Mouse (Mus musculus) urinary bladder, adult 18-20 months (tissue): ENCODE results near the gene Abhd2.
A peak's percentile ranks its signal among the peaks of the same experiment; 100 is the strongest.

Experiments used
- DNase-seq, 2 experiments: peaks; one replicate each; pipeline ENCODE4 v3.0.0; 2022; ENCODE audit warnings: low spot score in 2 of 2, mixed read lengths in 2 of 2

Abhd2 gene

DNA sequence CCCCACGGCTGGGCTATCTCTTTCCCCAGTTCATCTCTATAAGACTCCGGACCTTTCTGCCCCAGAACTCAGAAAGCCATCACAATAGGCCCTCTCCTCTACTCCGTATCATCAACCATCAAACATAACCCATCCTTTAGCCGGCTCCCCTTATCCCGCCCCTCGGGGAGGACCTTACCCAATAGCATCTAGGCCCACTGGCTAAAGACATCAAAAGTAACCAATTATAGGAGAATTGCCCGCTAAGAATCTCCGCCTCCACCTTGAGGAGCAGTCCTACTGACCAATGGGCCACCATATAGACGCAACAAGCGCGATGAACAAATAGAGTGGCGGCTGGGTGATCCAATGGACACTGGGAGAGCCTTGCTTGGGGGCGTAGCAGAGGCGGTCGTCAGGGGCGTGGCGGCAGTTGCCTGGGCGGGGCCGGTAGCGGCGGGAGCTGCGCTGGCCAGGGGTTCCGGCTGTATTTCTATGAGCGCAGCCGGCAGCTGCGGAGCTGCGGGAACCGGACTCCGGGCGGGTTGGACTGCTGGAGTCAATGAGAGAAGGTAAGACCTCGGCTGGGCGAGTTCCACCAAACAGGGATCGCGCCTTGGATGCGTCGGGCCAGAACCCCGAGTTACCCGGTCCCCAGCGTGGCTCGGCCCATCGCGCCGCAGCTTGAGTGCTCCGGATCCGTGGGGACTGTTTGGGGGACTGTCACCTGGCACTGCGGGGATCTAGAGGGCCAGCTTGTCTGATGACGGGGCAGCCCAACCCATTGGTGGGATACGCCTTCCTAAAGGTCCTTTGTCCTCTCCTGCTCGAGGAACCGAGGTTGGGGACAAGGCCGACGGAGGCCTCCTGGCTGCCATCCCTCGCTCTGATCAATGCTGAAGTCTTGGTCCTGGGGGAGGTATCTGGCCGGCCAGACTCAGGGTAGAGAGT, at the start of gene Abhd2:
Abhd2 (plus strand) TSS at position 411 of the 930 bp plus-strand sequence.
- peak; percentile 100 for DNase-seq

DNA sequence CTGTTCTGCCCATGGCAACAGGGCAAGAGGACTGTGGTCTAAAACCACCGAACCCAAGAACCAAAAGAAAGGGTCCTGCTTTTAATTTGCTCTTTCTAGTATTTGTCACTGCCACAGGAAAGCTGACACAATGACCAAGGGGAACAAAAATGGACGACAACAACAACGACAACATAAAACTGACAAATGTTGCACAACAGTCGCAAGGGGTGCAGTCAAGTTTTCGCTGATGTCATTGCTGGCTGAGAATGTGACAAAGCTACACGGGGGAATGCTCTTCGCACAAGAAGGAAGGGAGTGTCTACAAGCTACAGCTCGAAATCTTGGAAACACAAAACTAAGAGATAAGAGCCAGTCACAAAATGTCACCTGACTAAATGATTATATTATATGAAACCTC, 47.5 kb upstream of the Abhd2 start:
- DNase-seq = no peak

DNA sequence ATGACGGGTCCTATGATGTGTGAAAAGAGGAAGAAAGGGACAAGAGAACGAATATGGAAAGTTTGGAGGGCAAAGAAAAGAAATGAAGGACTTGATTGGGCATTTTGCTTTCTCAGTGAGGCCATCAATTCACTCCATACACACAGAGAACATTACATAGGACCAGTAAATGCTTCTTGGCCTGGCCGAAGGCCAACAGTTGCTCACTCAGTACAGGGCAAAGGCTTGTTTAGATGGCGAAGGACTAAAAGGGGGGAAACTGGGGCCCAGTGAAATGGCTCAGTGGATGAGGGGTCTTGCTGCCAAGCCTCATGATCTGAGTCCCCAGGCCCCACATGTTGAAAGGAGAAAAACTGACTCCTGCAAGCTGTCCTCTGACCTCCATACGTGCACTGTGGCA, 46.8 kb upstream of the Abhd2 start:
- no peak for DNase-seq

DNA sequence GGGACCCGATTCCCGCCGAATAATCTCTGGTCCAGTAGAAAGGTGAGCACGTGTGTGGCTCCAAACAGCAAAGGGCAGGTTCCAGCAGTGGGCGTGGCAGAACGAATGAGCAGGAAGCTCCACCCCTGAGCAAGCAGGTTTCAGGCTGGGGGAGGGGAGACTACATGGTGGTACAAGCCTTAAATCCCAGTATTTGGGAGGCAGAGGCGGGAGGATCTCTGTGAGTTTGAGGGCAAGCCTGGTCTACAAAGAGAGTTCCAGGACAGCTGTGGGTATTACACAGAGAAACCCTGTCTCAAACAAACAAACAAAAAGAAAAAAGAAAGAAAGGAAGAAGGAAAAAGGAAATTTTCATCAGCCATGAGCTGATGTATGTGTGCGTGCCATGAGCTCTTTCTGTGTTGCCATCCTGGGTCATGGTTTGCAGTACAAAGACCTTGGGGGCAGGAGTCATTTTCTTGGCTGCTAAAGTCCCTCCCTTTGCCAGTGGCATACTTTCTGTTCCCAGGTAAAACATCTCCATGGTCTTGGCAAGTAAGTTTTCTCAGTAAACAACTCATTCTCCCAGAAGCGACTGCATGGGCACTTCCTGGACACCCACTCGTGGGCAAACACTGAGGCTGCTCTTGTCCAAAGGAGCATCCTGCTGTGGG, 46.0 kb upstream of the Abhd2 start:
- DNase-seq = no peak

DNA sequence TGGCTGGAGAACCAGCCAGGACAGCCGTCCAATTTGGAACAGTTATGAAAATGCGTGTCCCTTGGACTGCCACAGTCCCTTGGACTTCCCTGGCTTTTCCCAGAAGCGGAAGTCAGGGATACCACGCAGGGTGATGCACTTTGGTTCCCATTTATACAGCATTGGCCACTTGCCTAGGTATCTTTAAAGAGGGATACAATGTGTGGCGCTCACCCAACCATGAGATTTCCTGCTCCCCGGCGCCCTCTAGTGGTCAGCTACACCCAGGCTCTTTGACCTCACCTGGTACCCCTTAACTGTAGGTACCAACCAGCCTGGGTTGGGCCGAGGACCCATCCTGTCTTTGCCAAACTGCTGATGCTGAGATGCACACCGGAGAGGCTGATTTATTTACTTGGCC, 44.5 kb upstream of the Abhd2 start:
- DNase-seq = peak; percentile 63 to 87

DNA sequence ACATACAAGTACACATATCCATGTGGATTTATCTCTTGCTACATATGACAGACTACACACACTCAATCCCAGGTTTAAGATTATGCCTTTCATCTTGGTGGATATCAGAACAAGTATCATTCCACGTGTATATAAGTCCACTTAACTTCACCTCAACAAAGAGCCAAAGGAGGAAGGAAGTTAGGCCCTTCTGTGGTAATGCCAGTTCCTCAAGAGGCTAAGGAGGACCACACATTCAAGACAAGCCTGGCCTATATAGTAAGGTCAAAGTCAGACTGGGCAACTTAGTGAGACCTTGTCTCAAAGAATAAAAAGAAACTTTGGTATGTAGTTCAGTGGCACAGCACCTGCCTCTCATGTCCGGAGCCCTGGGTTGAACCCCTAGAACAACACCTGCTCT, 41.4 kb upstream of the Abhd2 start:
- DNase-seq = no peak

DNA sequence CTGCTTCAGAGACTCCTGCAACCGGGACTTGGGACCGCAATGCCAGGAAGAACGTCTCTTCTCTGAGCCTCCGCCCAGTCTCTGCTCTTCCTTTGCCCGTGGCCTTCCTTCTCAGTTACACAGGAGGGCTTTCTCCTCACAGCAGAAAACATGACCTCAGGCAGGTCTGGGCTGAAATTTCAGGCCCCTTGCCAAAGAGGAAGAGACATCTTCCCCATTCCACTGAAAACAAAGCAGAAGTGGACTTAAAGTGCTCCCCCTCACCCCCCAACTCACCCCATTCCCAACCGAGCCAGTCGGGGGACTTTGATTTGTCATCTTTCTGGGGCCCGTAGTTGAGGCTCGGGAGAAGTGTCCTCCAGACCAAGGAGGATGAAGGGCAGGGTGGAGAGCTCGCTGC, 41.0 kb upstream of the Abhd2 start:
- no peak for DNase-seq

DNA sequence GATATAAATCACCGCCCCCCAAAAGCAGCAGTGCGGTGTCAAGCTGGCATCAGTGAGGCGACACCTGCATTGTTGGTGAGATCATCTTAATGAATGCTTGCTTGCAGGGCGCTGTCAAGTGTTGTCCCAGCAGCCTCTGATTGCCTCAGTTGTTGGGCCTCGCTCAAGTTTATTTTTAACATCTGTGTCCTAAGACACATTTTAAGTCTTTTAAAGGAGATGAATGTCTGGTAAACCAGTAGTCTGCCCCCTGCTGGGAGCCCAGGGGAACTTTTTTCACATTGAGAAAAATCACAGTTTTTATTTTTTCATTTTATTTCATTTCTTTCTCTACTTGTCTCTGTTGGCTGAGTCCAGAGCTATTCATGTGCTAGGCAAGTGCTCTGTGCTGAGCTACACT, 34.3 kb upstream of the Abhd2 start:
- DNase-seq = no peak

DNA sequence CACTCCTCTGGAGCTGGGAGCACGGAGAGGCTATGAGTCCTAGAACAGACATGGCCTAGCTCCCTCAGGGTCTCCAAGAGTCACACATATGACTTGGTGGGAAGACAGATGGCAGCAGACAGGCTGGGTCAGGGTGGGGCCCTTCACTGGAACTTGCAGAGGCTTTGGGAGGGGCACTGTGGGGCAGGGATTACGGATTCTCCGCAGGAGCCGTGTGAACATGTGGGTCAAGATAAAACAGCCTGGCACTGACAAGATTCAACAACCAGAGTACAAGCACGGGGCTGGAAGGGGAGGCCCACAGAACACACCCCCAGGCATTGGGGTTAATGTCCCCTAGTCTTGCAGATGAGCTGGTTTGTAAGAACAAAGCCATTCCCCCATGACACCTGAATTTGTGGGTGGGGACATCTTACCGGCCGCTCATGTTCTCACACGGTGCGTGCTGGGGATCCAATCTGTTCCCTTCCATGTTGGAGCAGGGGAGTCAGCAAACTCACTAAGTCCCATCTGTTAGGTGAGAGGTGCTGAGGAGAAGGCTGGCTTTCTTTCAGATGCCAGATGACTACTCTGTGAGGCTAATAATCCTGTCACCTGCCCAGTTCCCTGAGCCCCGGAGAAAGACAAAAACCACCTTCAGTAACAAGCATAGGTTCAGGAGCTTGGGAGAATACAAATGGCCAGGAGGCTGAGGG, 30.9 kb upstream of the Abhd2 start:
- DNase-seq = no peak

DNA sequence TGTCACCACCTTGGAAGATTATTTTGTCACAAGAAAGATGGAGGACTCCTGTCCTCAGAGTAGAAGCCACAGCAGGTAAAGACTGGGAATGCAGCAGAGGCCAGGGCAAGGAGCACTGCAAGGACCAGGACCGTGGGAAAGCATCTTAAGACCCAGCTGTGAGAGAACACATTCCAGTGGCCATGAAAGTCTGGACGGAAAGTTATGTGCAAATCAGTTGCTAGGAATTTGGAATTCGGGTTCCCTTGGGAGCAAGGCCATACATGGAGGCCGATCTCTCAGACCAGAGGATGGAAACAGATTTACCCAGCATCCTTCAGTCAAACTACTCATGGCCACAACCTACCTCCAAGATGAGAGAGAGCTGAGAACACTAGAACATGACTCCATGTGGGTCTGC, 29.8 kb upstream of the Abhd2 start:
- DNase-seq = no peak

DNA sequence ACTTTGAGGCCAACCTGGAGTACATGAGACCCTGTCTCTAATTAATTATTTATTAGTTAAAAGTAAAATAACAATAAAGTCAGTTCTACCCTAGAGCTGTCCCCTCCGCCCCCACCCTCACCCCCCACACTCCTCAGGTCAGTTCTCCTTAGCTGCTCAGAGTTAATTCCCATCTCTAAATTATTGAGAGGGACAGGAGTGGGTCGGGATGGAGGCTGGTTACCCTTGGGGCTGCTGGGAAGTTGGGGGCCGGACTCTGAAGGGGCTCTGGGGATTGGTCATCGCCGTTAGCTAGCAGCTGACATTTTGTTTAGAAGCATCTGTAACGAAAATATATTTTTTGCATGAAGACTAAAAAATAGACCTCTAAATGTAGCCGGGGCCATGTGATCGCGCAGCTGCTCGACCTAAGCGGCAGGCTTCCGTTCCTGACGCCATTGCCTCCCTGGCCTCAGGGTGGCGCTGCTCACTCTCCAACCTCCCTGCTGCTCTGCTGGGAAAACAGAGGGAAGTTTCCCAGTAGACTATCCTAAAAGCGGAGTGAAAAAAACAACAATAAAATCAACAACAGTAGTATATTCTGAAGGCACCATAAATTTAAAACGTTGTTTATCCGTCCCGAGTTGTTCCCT, 26.8 kb upstream of the Abhd2 start:
- peak; percentile 26 to 60 for DNase-seq

DNA sequence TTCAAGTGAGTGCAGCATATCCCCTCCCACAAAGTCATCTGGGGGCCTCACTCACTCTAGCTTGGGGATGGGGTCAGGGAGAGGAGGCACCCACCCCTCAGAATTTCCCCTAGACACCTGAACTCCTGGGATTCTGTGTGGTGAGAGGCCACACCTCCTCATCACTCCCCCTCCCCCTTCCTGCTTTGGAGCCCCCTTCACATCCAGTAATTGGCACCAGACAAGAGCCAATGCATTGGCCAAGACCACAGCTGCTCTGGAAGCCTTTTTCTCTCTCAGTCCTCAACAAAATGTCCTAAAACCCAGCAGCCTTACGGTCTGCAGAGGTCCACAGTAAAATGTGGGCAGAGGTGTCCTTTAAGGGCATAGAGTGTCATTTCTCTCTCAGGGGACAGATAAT, 25.6 kb upstream of the Abhd2 start:
- no peak for DNase-seq

DNA sequence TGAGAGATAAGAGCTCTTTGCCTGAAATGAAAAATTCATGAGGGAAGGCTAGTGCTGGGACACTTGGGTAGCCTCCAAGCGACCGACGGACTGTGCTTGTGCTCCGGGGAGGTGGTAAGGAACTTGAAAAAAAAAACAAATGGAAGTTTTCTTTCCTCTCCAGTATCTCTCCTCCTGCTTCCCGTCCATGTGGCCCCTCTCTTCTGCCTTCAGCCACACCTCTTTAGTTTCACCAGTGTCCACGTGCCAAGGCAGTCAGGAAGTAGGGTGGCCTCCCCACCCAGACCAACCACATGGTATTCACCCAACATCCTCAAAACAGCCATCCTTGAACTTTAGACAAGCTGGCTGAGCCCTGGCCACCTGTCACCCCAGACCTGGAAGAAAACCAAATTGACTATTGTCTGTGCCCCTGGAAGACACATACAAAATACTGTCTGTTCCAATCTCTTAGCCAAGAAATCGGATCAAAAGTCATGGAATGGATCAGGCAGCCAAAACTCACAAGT, 25.1 kb upstream of the Abhd2 start:
- no peak for DNase-seq

DNA sequence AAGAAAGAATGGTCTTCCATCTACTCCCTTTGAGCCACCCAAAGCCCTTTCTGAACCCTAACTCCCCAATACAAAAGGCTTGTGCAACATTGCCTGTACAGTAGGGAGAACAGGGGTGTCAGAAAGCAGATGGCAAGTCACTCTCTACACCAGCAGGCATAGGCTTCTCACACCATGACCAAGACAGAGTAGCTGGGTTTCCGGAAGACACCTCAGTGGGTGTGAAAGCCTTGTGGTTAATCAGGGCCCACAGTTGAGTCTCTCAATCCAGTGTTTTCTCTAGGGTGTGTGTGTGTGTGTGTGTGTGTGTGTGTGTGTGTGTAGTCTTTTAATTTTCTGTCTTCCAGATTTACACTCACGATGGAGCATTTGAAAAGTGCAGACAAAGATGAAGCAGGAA, 23.4 kb upstream of the Abhd2 start:
- no peak for DNase-seq

DNA sequence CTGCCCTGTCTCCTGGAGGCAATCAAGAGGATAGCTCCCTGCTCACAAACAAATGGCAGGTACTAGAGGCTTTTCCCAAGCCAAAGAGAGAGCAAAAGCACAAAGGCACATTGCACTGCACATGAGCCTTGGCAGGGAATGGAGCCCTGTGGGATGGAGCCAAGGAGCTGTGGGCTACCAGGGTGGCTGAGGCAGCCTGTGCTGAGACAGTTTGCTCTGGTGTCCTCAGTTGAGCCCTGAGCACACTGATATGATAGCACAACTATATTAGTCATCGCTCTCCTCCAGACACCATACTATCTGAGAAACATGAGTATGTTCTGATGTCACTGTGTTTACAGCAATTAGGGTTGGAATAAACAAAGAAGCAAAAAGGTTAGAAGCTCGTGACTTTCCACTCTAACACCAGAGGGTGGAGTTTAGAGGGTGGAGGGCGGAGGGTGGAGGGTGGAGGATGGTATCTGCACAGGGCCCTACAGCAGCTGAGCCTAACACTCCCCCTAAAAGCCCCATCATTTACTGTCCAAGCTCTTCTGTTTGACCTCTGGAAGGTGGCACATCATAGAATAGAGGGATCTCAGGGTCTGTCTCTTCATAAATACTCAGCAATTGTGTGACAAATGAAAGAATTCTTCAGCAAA, 18.6 kb upstream of the Abhd2 start:
- no peak for DNase-seq

DNA sequence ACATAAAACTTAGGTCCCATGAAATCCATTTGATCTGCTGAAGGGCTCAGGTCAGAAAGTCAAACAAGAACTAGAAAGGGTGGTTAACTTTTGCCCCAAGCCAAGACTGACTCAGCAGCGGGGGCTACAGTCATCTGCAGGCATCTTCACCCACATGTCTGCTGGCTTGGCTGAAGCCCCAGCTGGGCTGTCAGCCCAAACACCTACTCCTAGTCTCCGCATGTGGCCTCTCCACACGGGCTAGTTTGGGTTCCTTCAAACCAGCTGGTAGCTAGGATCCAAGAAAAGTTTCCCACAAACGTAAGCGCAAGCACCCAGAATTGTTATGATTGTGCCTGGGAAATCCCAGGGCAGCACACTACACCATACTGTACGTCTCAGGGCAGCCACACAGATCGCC, 17.6 kb upstream of the Abhd2 start:
- no peak for DNase-seq

DNA sequence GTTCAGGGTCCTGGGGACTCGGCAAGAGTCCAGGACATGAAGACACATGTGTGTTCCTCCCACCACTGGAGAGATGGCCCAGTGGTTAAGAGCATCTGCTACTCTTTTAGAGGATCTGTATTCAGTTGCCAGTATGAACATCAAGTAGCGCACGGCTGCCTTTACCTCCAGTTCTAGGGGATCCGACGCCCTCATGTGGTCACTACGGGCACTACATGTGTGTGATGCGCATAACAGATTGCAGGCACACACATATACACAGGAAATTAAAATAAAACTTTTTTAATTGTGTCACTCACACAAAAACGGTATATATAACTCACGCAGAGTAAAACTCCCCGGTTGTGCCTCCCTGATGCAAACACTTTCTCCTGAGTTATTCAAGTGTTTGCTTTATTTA, 17.2 kb upstream of the Abhd2 start:
- no peak for DNase-seq

DNA sequence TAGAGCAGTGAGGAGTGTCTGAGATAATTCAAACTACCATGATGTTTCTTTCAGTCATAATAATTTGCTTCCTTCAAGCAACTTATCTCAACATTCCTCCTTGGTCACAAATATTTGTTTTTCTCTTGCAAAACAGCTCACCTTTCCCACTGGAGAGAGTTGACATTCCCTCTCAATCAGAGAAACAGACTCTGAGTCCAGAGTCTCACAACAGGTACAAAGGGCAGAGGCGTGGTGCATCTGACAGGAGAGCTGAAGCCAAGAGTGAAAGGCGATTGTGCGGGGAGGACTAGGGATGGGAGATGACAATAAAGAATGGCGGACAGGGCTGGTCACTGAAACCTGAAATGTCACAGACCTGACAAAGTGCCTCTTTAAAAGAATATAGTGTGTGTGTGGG, 16.3 kb upstream of the Abhd2 start:
- no peak for DNase-seq

DNA sequence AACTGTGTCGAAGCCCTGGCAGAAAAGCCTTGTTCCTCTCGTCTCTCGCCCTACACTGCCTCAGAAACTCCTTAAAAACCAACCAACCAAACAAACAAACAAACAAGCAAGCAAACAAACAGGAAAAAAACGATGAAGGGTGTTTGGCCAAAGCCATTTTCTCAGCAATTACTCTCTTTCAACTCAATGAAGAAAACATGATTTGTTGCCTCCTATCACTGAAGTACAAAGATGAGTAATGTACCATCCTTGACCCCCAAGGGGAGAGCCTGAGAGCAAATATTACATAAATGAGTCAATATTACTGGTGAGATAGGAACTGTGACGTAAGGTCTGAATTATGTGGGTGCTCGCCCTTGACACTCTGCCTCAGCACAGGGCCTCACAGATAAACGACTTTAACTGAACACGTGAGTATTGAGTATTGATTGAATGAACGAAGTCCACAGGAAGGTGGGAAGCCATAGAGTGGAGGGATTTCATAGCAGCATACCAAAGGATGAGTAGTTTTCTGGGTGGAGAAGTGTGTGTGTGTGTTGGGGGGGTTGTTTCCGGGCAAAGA, 13.9 kb upstream of the Abhd2 start:
- no peak for DNase-seq

DNA sequence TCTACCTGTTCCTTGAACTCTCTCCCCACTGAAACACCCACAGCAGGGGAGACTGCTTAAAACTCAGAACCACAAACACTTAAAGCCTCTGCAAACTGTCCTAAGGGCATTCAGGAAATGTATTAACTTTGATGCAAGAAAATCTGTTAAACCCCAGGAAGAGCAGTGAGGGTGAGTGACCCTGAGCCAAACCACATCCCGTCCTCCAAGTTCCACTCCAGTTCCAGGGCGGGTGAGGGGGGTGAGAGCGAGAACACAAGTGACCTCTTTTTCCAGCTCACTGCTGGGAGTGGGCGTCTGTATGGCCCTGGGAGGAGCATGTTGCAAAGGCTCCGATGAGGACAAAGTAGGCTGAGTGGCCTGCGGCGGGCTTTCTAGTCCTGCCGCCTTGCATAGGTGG, 10.5 kb upstream of the Abhd2 start:
- no peak for DNase-seq

DNA sequence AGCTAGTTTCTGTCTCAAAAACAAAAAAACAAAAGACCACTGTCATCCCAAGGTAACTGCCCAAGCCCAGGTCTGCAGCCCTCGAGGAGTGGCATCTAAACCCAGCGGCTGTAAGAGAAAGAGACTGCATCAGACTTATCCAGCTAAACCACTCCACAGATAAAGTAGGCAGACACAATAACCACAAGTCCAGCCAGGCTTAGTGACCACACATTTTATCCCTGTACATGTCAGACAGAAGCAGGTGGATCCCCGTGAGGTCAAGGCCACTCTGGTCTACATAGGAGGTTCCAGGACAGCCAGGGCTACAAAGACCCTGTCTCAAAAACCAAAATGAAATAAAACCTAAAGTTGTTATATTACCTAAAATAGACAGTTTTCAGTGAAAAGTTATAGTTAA, 9.2 kb upstream of the Abhd2 start:
- no peak for DNase-seq
